Mouse (Mus musculus) layer of hippocampus, adult 9-10 months (tissue): ENCODE results near the gene Adprhl2.

Source experiments
- DNase-seq: peaks from one replicate; pipeline ENCODE4 v3.0.0; 2022; ENCODE audit warnings: low spot score

The Adprhl2 gene

GRCm38 (mm10) chr4:126321111-126321853 lies at the start of gene Adprhl2:
Gene Adprhl2, minus strand, starts transcription at chr4:126321703.
- DNase-seq, result peak; percentile 93

GRCm38 (mm10) chr4:126360069-126360468 lies 38.6 kb upstream of the Adprhl2 start:
- no peak for DNase-seq

GRCm38 (mm10) chr4:126343451-126343850 lies 21.9 kb upstream of the Adprhl2 start:
- no peak for DNase-seq

- no peak for DNase-seq
Observed at GRCm38 (mm10) chr4:126339461-126339860, 18.0 kb upstream of the Adprhl2 start.

- no peak for DNase-seq
Observed at GRCm38 (mm10) chr4:126332358-126332757, 10.9 kb upstream of the Adprhl2 start.

DNA sequence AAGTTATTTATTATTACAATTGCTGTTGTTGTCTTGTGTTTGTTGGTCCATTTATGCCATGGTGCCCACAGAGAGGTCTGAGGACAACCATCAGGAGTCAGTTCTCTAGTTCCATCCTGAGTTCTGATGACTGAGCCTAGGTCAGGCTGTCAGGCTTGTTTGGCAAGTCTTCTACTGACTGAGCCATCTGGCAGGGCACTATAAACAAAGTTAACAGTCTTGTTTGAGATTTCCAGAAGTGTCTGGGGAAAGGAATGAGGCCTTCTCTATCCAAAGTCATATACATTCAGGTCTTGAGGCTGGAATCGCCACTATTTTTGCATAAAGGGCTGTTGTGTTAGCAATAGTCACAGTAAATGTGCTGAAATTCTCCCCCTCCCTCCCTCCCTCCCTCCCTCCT lies 10.2 kb upstream of the Adprhl2 start:
- no peak for DNase-seq

DNA sequence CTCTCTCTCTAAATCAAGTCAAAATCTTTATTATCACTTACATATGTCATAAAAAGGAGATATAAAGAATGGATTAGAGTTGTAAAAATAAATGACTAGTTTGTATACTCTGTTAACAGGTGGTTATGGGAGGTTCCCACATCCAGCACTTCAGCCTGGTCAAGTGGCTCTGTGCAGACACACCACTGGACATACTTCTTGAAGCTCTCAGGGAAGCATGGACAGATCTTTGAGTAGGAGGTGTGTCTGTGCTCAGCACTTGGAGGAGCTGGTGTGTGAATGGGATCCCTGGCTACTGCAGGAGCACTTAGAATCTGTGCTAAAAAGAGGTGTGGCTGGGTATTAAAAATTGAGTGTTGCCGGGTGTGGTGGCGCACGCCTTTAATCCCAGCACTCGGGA lies 8.8 kb upstream of the Adprhl2 start:
- no peak for DNase-seq

GRCm38 (mm10) chr4:126326036-126326435 lies 4.5 kb upstream of the Adprhl2 start:
- DNase-seq, result no peak

DNA sequence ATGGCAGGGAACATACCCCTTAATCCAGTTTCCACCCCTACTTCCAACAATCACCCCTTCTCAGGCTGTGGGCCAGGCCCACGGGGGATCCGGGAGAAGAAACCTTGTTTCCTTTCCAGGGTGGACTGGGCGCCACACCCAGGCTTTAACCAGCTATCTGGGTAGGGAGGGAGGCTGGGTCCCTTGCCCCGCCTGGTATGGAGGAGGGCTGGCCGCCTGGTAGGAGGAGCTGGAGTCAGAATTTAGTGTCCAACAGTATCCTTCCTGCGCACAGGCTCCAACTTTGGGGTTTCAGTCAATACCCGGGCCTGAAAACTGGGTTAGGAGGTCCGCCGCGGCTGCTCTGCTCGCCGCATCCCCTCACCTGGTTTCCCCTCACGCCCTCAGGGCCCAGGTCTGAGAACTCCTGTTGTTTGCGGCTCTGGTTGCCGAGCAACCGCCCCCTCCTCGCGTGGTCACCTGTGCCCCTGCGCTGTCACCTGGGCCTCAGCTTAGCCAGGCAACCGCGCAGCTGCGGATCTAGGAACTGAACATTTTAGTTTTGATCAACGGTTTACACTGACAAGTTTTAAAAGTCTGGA lies 3.9 kb upstream of the Adprhl2 start, which contains the start of gene Tekt2:
Gene Tekt2 (minus strand): TSS at position 408 of the 581 bp plus-strand sequence.
- no peak for DNase-seq

DNA sequence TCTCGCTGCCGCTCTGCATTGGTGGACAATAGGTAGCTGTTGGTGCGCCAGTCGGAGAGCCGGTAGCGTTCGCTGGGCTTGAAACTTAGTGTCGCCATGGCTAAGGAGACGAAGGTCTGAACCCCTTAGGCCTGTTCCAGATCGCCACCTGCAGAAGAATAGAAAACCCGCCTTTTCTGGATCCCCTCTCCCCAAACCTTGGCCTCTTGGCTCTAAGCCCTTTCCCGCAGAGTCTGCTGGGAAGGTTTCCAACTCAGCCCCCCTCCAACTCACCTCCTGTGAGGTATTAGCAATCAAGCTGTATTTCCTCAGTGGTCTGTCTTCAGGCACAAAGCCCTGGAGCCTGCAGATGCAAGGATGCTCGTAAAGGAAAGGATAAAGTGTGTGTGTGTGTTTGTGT lies 3.4 kb upstream of the Adprhl2 start:
- DNase-seq, result no peak

- DNase-seq, result no peak
Observed at GRCm38 (mm10) chr4:126322646-126323045, 1.1 kb upstream of the Adprhl2 start.

- no peak for DNase-seq
Observed at GRCm38 (mm10) chr4:126321854-126322511, 480 bp upstream of the Adprhl2 start.

DNA sequence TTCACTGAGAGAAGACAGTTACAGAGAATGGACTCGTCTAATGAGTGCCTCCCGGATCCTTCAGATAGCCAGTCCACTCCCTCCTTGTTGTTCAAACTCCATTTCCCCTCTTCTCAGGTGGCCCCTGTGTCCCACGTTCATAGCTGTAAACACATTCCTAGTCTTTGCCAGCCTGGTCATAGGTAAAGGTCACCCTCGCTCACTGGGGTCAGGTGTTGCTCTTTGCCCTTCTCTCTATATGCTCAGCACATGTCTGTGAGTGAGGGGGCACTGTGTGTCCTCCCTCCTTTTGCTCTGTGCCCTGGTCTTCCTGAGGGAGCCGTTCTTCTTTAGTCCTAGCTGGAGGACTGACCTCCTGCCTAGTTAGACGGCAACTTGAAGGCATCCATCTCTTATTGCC lies 1.7 kb downstream of the Adprhl2 start:
- no peak for DNase-seq

- no peak for DNase-seq
Observed at GRCm38 (mm10) chr4:126316443-126317040, 5.0 kb downstream of the Adprhl2 start.

GRCm38 (mm10) chr4:126315931-126316330 lies 5.6 kb downstream of the Adprhl2 start:
- DNase-seq, result no peak

DNA sequence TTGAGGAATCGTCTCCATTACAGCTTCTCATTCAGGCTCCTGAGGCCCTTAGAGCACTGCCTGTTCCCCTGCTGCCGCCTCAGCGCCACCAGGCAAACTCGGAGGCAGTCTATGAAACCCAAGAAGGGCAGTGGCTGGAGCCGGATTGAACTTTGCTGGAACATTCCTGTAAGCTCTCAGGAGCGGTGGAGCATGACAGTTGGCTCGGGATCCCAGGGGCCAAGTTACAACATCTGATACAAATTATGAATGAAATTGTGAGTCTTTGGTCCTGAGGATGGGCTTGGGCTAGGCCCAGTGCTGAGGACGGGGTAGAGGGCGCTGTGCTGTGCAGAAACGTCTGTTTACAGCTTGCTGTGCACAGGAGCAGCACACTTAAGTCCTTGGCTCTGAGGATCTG lies 7.1 kb downstream of the Adprhl2 start:
- no peak for DNase-seq

- no peak for DNase-seq
Observed at GRCm38 (mm10) chr4:126313202-126313601, 8.3 kb downstream of the Adprhl2 start.

- no peak for DNase-seq
Observed at GRCm38 (mm10) chr4:126311566-126312200, 9.8 kb downstream of the Adprhl2 start.

DNA sequence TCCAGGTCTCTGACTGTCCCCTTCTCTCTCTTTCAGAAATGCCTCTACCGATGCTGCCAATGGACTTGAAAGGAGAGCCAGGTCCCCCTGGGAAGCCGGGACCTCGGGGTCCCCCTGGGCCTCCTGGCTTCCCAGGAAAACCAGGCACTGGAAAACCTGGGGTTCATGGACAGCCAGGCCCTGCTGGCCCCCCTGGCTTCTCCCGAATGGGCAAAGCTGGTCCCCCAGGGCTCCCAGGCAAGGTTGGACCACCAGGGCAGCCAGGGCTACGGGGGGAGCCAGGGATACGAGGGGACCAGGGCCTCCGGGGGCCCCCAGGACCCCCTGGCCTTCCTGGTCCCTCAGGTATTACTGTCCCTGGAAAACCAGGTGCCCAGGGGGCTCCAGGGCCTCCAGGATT lies 11.2 kb downstream of the Adprhl2 start:
- no peak for DNase-seq

DNA sequence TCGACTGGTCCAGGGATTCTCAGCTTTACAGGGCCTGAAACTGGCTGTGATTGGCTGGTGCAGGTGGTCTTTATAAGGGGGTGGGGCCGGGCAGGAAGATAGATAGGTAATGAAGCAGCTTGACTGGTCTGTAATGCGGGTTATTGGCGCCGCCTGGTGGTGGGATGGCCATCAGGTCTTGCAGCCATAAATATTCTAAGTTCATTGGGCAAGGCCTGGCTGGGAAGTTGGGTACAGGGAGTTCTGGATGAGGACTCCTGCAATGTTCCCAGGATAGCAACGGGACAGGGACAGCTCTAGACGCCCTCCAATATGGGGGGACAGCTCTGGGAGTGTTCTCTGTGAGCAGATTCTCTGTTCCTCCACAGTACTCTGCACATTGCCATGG lies 11.6 kb downstream of the Adprhl2 start:
- peak; percentile 95 for DNase-seq

- DNase-seq, result no peak
Observed at GRCm38 (mm10) chr4:126309211-126309921, 12.1 kb downstream of the Adprhl2 start.

DNA sequence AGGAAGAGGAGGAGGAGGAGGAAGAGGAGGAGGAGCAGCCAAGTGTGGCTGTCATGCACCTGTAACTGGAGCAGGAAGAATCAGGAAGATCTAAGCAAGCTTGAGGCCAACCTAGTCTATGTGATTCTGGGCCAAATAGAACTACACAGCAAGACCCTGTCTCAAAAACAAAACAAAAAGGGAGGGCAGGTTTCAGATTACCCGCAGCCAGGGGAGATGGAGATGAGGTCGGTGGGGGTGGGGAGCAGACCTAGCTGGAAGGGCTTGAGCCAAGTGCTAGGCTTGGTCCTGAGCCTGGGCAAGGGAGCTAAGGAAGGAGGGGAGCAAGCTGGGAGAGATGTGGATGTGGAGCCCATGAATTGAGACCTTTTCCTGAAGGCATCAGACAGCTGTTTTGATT lies 14.7 kb downstream of the Adprhl2 start:
- DNase-seq, result no peak
